Mouse (Mus musculus) lung, postnatal 14 days (tissue): ENCODE results near the gene Ak3.
A peak's percentile ranks its signal among the peaks of the same experiment; 100 is the strongest.

ENCODE experiments used
- DNase-seq: peaks from one replicate; pipeline ENCODE4 v3.0.0; 2021

Gene Ak3

DNA sequence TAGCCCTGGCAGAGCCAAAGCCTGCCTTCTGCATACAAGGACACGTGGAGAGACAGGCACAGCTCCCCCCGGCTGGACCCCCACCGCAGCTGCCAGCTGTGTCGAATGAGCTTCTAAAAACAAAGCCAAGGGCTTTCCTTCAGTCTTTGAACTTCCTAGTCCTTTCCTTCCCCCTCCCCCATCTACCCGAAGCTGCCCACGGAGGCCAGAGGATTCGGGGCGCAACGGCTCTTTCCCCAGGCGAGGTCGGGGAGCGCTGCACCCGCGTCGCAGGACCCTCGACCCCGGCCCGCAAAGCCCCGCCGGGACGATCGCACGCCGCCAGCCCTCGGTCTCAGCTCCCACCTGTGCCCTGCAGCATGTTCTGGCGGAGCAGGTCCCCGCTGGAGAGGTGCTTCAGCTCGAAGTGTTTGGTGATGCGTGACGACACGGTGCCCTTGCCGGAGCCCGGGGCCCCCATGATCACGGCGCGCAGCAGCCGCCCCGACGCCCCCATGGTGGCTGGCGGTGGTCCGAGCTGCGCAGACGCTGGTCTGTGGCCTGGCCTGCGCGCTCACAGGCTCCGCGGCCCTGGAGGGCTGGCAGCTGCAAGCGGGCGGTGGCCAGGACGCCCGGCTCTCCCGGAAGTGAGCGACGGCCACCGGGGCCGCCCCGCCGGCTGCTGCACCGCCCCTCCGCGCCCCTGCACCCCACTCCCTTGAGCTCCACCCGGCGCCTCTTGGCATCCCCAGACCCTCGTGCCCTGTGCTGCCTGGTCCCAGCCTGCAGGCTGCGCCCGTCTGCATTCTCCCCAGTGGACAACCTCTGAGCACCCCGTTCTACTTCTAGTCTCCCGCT lies at the start of gene Ak3:
Gene Ak3, minus strand, starts transcription at position 628 of the 837 bp plus-strand sequence.
- DNase-seq, result peak; percentile 79

DNA sequence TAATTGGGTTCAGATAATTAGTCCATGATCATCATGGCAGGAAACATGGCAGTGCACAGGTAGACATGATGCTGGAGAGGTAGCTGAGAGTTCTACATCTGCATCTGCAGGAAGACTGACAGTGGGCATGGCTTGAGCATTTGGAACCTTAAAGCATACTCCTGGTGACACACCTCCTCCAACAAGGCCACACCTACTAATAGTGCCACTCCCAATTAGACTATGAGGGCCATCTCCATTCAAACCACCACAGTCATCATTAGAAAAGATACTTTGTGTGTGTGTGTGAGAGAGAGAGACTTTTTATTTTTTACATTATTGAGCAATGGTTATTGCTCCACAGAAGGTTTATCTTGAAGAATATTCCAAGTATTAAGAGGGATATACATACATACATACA lies 44.4 kb upstream of the Ak3 start:
- DNase-seq, result no peak

DNA sequence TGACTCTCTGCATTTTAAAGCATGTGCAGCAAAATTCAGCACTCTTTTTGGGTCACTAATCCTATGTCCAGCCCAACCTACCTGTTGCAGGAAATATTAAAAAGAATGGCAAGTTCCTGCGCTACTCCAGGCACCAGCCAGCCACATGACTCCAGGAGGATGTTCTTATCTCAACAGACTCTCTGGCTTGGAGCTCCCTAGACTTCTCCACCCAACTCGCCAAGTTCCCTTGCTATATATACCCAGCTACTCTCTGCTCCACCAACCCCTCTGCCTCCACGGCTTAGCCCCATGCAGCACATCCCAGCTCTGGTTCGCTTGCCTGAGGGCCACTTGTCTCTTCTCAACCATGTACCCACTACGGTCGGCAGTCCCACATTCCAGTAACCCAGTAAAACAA lies 40.9 kb upstream of the Ak3 start:
- no peak for DNase-seq

DNA sequence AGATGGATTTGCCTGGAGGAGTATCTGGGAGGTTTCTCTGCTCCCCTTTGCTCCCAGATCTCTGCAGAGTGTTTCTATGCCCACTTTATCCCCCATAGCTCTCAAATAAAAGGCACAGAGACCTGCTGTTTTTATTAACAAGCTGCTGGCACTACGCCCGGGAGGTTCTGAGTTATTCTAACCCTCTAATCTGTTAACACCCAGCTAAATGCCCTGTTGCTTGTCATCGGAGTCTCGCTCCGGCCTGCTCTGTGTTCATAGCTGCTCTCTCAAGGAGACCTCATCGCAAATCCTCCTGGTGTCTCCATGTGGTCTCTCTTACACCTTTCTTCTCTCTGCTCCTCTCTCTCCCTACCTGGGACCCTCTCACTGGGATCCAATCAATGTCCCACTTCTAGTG lies 27.0 kb upstream of the Ak3 start:
- DNase-seq, result no peak

DNA sequence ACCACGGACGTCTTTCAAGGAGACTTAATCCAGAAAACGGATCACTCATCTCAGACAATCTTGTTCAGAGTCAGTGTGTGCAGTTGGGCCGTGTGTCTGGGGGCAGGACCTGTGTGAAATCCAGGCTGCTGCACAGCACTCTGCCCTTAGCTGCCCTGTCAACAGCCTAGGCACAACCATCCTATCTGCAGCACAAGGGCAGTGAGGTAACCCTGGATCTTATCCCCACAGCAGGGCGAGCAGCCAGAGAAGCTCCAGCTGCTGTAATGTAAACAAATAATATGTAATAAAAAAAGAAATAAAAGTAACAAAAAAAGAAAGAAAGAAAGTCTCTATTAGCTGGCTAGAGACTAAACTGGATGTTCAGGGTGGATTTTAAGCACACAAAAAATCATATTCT lies 21.4 kb upstream of the Ak3 start:
- DNase-seq, result no peak

DNA sequence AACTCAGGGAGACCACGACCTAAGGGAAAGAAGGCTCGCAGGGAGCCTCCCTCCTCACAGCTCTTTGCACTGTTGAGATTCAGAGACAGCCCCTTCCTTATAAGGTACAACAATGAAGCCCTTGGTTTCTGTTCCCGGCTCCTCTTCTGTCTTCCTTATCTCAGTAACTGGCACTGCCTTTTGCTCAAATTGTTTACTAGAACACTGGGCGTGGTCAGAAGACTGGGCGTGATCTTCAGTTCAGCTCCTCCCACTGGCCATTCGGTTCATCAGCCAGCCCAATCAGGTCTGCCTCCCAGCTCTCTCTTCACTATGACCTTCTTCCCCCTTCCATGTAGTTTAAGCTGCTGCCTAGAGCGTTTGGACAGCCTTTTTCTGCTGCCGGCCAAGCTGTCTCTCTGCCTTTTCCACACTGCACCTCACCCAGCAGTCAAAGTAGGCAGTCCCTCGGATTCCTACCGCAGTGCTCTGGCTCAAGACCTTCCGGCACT lies 19.3 kb upstream of the Ak3 start:
- DNase-seq, result peak; percentile 75

DNA sequence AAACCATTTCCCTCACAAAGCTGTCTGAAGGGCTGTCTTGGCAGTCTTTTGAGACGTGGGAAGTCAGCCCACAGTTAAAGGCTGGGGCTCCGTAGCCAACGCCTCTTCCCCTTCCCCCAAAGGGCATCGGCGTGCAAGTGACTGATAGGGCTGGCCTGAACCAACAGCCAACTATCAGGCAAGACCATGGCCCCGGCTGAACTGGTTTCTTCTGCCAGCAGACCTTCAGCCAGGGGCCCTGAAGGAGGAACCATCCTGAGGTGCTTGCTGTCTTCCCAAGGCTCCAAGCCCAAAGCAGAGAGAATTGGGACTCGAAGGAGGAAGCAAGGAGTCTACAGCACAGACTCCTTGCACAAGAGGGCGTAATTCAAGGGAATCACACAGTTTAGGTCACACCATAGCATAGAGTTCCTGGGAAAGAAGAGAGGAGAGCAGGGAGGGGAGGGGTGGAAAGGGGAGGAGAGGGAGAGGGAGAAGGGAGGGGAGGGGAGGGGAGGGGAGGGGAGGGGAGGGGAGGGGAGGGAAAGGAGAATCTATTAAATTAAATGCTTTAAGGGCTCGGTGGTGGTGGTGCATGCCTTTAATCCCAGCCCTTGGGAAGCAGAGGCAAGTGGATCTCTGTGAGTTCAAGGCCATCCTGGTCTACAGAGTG lies 16.8 kb upstream of the Ak3 start:
- DNase-seq, result no peak

DNA sequence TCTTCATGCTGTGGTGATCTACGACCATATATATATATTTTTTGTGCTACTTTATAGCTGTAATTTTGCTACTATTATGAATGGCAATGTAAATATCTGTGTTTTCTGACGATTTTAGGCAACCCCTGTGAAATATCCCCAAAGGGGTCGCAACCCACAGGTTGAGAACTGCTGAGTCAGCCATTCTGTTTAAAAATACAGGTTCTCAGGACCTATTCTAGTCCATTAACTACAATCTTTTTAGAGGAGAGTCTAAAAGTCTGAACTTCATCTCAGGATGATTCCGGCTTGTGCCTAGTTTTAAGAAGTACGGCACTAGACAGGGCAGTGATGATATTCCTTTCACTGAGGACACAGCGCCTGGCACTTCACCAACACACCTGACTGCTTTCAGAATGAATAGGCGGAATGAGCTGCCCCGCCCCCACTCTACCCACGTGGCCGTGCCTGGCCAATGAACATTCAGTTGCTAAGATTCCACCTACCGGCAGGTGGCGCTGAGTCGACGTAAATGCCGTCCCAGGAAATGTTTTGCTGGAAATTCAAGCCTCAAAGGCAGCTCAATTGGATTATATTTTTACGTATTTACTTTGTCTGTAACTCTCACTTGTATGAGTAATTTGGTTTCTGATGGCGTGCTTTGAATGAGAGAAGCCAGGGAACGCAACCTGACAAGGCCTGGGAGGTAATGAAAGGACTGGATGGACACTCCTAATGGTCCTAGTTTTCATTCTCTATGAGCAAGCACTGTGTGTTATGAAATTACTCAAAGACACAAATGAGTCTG lies 16.0 kb upstream of the Ak3 start:
- DNase-seq, result peak; percentile 97

DNA sequence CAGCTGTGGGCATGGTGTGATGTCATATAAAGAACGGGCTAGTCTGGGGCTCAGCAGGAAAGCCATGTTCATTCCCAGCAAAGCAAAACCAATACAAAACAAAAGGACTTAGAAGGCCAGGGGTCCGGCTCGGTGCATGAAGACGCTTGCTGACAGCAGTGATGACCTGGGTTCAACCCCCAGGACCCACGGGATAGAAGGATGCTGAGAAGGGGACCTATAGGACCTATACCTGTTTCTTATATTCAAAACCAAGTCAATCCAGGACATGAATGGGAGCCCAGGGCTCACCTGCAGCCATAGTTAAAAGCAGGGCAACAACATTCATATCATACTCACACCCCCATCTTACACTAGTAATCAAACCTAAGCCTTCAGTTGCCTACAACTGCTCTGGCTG lies 15.2 kb upstream of the Ak3 start:
- DNase-seq, result no peak

DNA sequence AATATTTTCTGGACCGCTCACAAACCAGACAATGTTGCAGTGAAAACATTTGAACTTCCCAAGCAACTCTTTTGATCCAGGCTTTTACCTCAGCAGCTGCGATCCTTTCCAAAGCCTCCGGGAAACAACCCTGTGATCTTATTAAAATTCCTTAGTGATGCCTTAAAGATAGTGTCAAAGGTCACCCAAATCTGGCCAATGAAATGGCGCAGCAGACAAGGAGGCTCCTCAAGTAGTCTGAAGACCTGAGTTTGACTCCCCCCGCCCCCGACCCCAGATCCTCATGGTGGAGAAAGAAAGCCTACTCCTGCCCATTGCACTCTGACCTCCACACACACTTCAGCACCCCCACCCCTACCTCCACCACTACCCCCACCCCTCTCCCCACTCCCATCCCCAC lies 12.5 kb upstream of the Ak3 start:
- no peak for DNase-seq

DNA sequence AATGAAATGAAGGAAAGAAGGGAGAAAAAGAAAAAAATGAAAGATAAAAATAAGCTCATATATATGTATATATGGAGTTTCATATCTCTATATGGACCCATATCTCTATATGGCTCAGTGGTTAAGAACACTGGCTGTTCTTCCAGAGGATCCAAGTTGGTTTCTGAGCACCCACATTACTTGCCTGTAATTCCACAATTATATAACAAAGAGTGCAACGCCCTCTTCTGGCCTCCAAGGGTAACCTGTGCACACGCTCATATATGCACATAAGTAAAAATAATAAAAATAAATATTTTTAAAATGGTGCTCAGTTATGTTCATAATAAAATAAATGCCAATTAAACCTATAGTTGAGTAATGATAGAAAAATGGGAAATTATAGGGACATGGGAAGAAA lies 11.9 kb upstream of the Ak3 start:
- no peak for DNase-seq

DNA sequence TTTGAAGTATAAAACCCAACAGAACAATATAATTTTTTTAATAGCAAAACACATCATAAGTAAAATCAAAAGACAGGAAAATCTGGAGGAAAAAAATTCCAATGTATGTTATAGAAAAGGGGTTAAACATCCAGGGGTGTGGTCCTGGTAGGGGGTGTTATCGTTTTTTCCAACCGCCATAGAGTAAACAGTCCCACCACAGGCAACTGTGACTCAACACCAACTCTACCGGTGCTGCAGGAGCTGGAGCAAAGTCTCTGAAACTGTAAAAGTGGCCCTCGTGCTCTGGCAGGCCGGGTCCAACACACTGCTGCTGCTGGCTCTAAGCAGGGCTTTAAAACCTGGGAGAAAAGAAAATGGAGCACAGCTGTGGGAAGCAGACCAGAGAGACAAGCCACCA lies 11.0 kb upstream of the Ak3 start:
- DNase-seq, result no peak

DNA sequence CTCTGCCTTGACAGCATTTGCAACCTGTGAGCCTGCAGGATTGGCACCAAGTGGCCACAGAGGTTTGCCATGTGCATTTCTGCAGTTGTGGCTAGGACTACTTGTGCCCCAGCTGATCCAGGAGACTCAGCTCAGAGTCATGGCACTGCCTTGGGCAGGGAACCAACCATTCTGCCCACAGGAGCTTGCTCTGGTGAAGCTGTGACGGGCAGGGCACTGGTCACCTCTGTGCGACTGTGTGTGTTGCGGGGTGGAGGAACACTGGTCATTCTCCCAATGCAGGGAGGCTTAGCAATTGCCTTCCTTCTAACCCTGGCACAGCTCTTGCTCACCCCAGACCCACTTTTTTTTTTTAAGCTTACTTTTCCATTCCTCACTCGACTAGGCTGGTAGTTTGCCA lies 7.7 kb upstream of the Ak3 start:
- no peak for DNase-seq

DNA sequence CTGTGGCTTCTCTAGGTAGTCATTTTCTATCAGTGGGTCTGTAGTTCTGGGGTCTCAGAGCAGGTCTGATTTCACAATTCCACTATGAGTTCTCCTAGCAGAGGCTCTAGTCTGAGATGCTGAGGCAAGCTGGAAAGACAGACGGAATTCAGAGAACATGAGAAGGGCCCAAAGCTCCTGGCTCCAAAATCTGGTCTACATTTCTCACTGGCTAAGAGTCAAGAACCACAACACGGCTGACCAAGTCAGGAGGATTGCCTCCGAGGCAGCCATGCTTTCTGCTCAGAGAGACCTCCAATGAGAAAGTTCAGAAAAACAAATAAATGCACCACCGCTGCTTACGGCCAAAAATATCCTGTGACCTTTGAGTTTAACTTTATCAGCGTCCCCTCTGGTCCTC lies 6.8 kb upstream of the Ak3 start:
- DNase-seq, result no peak

DNA sequence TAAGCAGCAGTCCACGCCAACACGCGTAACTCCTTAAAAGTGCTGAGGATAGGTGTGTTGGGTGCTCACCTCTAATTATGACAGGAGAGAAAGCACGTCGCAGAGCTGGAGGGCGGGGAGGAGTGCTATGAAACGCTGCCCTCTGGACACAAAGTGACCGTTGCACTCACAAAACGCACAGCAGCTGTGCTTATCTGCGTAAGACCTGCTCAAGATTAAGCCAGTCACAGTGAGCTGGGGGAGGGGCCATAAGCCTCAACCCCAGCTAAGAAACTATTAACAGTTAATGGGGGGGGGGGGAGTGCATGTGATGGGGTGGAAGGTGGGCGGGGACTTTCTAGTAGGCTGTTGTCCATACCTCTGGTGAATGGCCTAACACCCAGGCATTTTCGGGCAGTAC lies 5.0 kb upstream of the Ak3 start:
- no peak for DNase-seq

DNA sequence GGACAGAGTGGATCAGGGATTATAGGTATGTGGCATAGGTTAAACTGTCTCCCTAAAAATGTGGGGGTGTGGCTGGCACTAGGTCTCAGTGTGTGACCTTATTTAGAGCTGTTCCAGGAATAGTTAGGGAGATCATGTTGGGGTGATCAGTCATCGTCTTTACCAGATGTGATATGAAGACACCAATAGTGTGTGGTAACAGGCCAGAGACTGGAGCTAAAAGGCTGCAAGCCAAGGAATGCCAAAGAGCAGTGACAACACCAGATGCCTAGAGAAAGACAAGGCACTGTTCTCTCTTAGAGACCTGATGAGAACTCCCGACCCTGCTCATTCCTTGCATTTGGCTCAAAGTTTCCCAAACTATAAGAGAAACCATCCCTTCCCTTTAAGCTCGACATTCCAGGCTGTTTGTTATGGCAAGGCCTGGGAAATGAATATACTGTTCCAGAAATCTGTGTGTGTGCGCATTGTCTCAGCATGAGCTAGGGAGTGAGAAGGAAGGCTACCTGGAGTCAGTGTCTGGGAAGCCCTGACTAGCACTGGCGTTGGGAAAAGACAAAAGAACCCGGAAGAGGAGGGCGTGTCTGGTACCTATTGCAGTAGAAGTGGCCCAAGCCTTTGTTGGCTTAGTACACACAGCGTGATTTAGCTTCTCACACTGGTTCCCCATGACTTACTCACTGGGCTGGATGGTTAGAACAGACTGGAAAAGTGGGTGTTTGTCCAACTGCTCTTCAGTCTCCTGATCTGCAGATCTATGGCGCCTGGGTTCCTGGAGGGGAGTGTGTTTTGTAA lies 2.6 kb upstream of the Ak3 start:
- no peak for DNase-seq

DNA sequence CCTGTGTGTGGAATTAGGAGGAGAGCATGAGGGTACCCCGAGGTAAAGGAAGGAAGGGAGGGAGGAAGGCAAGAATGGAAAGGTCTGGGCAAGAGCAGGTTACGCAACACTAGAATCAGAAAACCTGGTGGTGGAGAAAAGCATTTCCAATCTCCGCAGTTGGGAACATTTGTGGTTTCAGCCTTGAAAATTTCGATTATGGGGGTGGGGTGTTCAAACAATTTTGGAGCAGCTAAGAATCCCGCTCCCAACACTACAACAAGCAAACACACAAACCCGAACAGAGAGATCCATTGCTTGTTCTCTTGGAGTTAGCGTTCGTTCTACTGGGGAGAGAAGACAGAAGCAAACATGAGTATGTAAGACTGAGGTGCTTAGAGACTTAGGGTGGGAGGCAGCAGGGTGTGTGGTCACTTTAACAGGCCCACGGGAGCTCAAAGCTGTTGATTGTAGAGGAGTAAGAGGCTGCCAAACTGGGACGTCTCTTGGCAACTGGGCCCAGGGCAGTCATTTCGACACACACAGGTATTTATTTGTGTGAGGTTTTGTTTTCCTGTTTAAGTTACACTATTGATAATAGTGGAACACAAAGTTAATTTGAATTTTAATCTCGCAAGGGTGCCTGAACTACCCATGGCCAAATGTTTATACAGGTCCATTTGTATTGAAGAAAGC lies 1.8 kb upstream of the Ak3 start:
- DNase-seq, result no peak

DNA sequence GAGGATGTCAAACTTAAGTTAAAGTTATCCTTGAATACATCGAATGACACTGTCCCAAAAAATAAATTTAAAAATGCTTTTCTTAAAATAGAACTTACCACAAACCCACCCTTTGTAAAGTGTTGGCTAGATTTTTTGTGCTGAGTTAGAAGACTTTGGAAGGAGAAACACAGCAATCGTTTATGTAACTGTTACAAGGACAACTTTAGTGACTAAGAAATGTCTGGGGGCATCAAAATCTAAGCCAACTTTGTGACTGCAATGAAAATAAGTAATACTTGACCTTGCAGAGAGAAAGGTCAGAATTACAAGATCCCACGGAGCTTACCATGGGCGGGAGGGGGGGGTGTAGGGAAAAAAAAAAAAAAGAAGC lies 814 bp downstream of the Ak3 start:
- DNase-seq, result no peak

DNA sequence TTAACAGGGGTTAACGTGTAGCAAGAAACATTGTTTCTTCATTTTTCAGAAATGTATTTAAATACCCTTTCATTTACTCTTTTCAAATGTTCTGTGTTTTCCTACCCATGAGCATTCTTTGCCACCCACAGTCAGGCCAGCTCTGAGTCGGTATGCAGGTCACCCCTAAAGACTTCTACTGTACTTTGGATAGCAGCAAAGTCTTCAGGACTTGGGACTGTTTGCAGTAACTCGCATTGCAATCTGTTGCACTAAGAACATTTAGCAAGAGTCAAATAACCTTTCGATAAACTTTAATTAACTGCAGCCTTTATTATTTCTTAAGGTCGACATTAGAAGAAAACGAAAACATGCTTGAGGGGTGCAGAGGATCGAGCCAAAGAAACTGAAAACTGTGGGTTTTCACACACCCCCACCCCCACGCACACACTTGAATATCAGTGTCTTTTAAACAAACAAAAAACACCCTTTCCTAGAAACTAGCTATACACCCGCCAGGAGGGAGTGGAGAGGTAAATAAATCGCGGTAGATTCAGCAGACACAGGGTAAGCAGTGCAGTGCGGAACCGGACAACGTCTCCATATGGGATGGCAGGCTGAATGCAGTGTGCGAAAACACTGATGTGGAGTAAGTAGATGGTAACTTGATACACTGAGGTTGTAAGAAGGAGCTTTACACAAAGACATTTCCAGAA lies 1.7 kb downstream of the Ak3 start:
- DNase-seq, result no peak

DNA sequence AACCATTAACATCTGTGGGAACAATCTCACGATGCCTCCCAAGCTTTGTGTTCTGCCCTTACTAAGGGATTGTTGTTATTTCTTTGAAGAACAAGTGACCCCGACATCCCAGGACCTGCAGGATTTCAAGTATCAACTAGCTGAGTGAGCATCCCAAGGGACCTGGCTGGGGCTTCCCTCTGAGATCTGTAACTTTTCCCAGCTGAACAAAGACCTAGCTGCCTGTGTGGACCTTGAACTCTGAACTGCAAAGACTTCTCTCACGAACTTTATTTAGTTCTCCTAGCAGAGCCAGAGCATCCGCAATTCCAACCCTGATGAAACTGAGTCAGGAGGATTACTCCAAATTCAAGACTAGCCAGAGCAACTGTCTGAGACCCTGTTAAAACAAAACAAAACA lies 2.4 kb downstream of the Ak3 start:
- no peak for DNase-seq

DNA sequence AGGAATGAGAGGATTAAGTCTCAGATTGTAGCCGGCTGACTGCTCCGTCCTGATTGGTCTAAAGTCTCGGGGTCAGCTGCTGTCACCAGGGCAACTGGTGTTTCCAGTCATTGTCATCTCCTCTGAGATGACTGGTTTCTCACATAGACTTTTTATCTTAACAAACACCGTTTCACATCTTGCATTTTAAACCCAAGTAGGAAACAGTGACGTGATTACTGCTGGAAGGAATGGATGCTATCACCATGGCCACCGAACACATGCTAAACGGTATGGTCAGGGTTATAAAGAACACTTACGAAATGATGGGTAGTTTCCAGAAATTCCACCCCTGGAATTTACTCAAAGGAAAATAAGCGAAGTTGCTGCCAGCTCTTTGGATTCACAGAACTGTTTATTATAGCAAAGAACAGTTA lies 3.4 kb downstream of the Ak3 start:
- DNase-seq, result no peak

DNA sequence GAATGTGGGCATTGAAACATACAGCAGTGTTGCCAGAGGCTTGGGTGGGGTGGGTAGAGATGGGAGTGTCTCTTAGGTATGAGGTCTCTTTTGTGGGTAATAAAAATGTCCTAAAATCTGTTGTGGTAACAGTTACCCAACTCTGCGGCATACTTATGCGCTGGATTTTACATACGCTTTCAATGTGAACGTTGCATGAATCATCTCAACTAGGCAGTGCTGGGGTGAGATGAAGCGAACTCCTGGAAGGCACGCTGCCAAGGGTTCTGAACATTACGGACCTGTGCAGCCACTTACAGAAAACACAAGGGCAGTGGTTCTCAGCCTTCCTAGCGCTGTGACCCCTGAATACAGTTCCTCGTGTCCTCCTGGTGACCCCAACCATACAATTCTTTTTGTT lies 5.1 kb downstream of the Ak3 start:
- no peak for DNase-seq
